Mouse (Mus musculus) intestine, embryonic 15.5 days (tissue): ENCODE results near the gene Cadm1. TPM values are rescaled to one million over a fixed set of nuclear protein-coding genes. Genes with fewer than 3 reads are reported as not detected.

Experiments used
- ATAC-seq: fragments of 200-750 bp; cut with Nextera tagmentation; 2 replicates; pipeline ENCODE4 v1.8.0; 2017; ENCODE audit warnings: moderate TSS enrichment, moderate library complexity
- H3K27ac ChIP-seq: fragments of 300-500 bp; sonication (generic); 2 replicates; pipeline ENCODE4 v1.5.1; 2015; ENCODE audit warnings: mild to moderate bottlenecking, inconsistent platforms
- H3K27me3 ChIP-seq: fragments of 300-500 bp; sonication (generic); replicated peaks from 2 replicates; pipeline ENCODE4 v1.6.1; 2015; ENCODE audit warnings: inconsistent platforms
- H3K36me3 ChIP-seq: fragments of 300-500 bp; sonication (generic); 2 replicates; pipeline ENCODE4 v1.6.1; 2015; ENCODE audit warnings: inconsistent platforms
- H3K4me1 ChIP-seq: fragments of 300-500 bp; sonication (generic); replicated peaks from 2 replicates; pipeline ENCODE4 v1.6.1; 2015; ENCODE audit warnings: inconsistent platforms
- H3K4me2 ChIP-seq: fragments of 300-500 bp; sonication (generic); replicated peaks from 2 replicates; pipeline ENCODE4 v1.6.1; 2015; ENCODE audit warnings: mild to moderate bottlenecking, inconsistent platforms
- H3K4me3 ChIP-seq: fragments of 300-500 bp; sonication (generic); replicated peaks from 2 replicates; pipeline ENCODE4 v1.5.1; 2015; ENCODE audit warnings: inconsistent platforms
- H3K9ac ChIP-seq: fragments of 300-500 bp; sonication (generic); 2 replicates; pipeline ENCODE4 v1.6.1; 2015; ENCODE audit warnings: inconsistent platforms
- H3K9me3 ChIP-seq: fragments of 300-500 bp; sonication (generic); 2 replicates; pipeline ENCODE4 v1.6.1; 2016; ENCODE audit warnings: inconsistent platforms
- WGBS: fragments of 180-500 bp; shearing (Covaris S2); methylation state at CpG from one replicate; pipeline ENCODE4 v1.1.7; 2015; 5-methylcytosine and 5-hydroxymethylcytosine counted together
- polyA plus RNA-seq: library from polyadenylated mRNA; unstranded; fragments of >200 nt; fragmentation: Nextera tagmentation; extraction: Ambion mirVana; gene quantifications from 2 replicates; pipeline ENCODE4 v1.2.1, GENCODE M21; 2015

Gene Cadm1
- polyA plus RNA-seq, 1 experiment from 2014 or later, result 45.7 TPM

GRCm38 (mm10) chr9:47530544-47530921 is 560 bp downstream of the Cadm1 start:
- peak; percentile 52 for ATAC-seq
- peak overlapping the region; percentile 54 for H3K4me3 ChIP-seq
- H3K27ac ChIP-seq, result peak overlapping the region; percentile 48
- peaks cover 13% of the 10 kb centered on the region for H3K4me1 ChIP-seq
- H3K27me3 ChIP-seq, result peaks cover 30% of the 10 kb centered on the region
- H3K36me3 ChIP-seq, result no peaks in the 10 kb centered on the region
- WGBS, result 0% methylated on average over 30 of the region's 30 CpGs
- peak overlapping the region; percentile 99 for H3K4me2 ChIP-seq
- H3K9me3 ChIP-seq, result no peaks in the 10 kb centered on the region
- peak overlapping the region; percentile 68 for H3K9ac ChIP-seq

GRCm38 (mm10) chr9:47530922-47531850 is 1.2 kb downstream of the Cadm1 start:
- WGBS, result under 1% methylated on average over 108 of the region's 110 CpGs
- H3K4me2 ChIP-seq, result peak overlapping the region; percentile 99
- no peak overlapping the region; the same call in 1 of the 2 replicates for H3K27ac ChIP-seq
- H3K4me1 ChIP-seq, result peaks cover 13% of the 10 kb centered on the region
- ATAC-seq, result peak; percentile 35
- peak overlapping the region; percentile 54 for H3K4me3 ChIP-seq
- H3K9ac ChIP-seq, result peak overlapping the region; percentile 68
- no peaks in the 10 kb centered on the region for H3K9me3 ChIP-seq
- no peaks in the 10 kb centered on the region for H3K36me3 ChIP-seq
- peaks cover 30% of the 10 kb centered on the region for H3K27me3 ChIP-seq

- Histone ChIP-seq H3K27ac (no peak overlapping the region), H3K27me3 (peaks cover 30% of the 10 kb centered on the region), H3K4me3 (peak overlapping the region; percentile 54), H3K9ac (no peak overlapping the region), H3K4me1 (peaks cover 13% of the 10 kb centered on the region), H3K36me3 (no peaks in the 10 kb centered on the region), H3K4me2 (peak overlapping the region; percentile 99), H3K9me3 (no peaks in the 10 kb centered on the region)
- WGBS, result 10% methylated on average over 20 of the region's 20 CpGs
- no peak for ATAC-seq
Measured at GRCm38 (mm10) chr9:47532215-47532865, 2.4 kb downstream of the Cadm1 start.

- Histone ChIP-seq H3K4me1 (peaks cover 13% of the 10 kb centered on the region), H3K9ac (no peak overlapping the region), H3K36me3 (no peaks in the 10 kb centered on the region), H3K4me2 (no peak overlapping the region), H3K4me3 (no peak overlapping the region; the same call in 1 of the 2 replicates), H3K9me3 (no peaks in the 10 kb centered on the region), H3K27me3 (peaks cover 27% of the 10 kb centered on the region), H3K27ac (no peak overlapping the region)
- no peak for ATAC-seq
- 56% methylated on average over 8 of the region's 8 CpGs for WGBS
Measured at GRCm38 (mm10) chr9:47533461-47533860, 3.5 kb downstream of the Cadm1 start.

GRCm38 (mm10) chr9:47534573-47535475 is 4.9 kb downstream of the Cadm1 start:
- no peak for ATAC-seq
- no peak overlapping the region for H3K4me3 ChIP-seq
- no peak overlapping the region for H3K4me2 ChIP-seq
- H3K27ac ChIP-seq, result no peak overlapping the region
- H3K36me3 ChIP-seq, result no peaks in the 10 kb centered on the region
- H3K27me3 ChIP-seq, result peaks cover 27% of the 10 kb centered on the region
- peaks cover 13% of the 10 kb centered on the region for H3K4me1 ChIP-seq
- H3K9ac ChIP-seq, result no peak overlapping the region
- H3K9me3 ChIP-seq, result no peaks in the 10 kb centered on the region
- WGBS, result 85% methylated on average over 11 of the region's 11 CpGs

- Histone ChIP-seq H3K27ac (no peak overlapping the region), H3K4me3 (peak overlapping the region; percentile 1; the same call in 1 of the 2 replicates), H3K36me3 (no peaks in the 10 kb centered on the region), H3K9ac (no peak overlapping the region), H3K27me3 (no peaks in the 10 kb centered on the region), H3K4me1 (0 out of 2 replicates have a peak, but pooled peaks cover 5% of the 10 kb centered on the region), H3K9me3 (no peaks in the 10 kb centered on the region), H3K4me2 (peak overlapping the region; percentile 46)
- ATAC-seq, result peak; percentile 68
- WGBS, result 32% methylated on average over 7 of the region's 7 CpGs
Measured at GRCm38 (mm10) chr9:47545245-47545644, 15.3 kb downstream of the Cadm1 start.

GRCm38 (mm10) chr9:47545667-47546066 is 15.7 kb downstream of the Cadm1 start:
- 0 out of 2 replicates have a peak, but pooled peaks cover 5% of the 10 kb centered on the region for H3K4me1 ChIP-seq
- H3K9ac ChIP-seq, result no peak overlapping the region
- H3K9me3 ChIP-seq, result no peaks in the 10 kb centered on the region
- ATAC-seq, result peak; percentile 65
- WGBS, result 15% methylated on average over 12 of the region's 12 CpGs
- no peaks in the 10 kb centered on the region for H3K27me3 ChIP-seq
- H3K36me3 ChIP-seq, result no peaks in the 10 kb centered on the region
- peak overlapping the region; percentile 1 for H3K4me3 ChIP-seq
- H3K4me2 ChIP-seq, result peak overlapping the region; percentile 46
- no peak overlapping the region for H3K27ac ChIP-seq

- no peaks in the 10 kb centered on the region for H3K27me3 ChIP-seq
- H3K4me2 ChIP-seq, result no peak overlapping the region
- H3K27ac ChIP-seq, result no peak overlapping the region
- no peaks in the 10 kb centered on the region for H3K36me3 ChIP-seq
- no peaks in the 10 kb centered on the region for H3K9me3 ChIP-seq
- 89% methylated on average over 12 of the region's 12 CpGs for WGBS
- 0 out of 2 replicates have a peak, but pooled peaks cover 5% of the 10 kb centered on the region for H3K4me1 ChIP-seq
- H3K4me3 ChIP-seq, result no peak overlapping the region
- H3K9ac ChIP-seq, result no peak overlapping the region
- ATAC-seq, result no peak
Measured at GRCm38 (mm10) chr9:47548402-47548801, 18.4 kb downstream of the Cadm1 start.

- ATAC-seq, result no peak
- Histone ChIP-seq H3K27me3 (no peaks in the 10 kb centered on the region), H3K4me2 (no peak overlapping the region), H3K9me3 (no peaks in the 10 kb centered on the region), H3K4me1 (0 out of 2 replicates have a peak, but pooled peaks cover 5% of the 10 kb centered on the region), H3K9ac (no peak overlapping the region), H3K4me3 (no peak overlapping the region), H3K27ac (no peak overlapping the region), H3K36me3 (no peaks in the 10 kb centered on the region)
- 90% methylated on average over 5 of the region's 5 CpGs for WGBS
Measured at GRCm38 (mm10) chr9:47548916-47549315, 18.9 kb downstream of the Cadm1 start.

- 85% methylated on average over 10 of the region's 10 CpGs for WGBS
Measured at GRCm38 (mm10) chr9:47552960-47553575, 23.1 kb downstream of the Cadm1 start.

GRCm38 (mm10) chr9:47560726-47561125 is 30.8 kb downstream of the Cadm1 start:
- H3K4me3 ChIP-seq, result no peak overlapping the region
- H3K9ac ChIP-seq, result no peak overlapping the region
- H3K36me3 ChIP-seq, result no peaks in the 10 kb centered on the region
- H3K4me1 ChIP-seq, result no peaks in the 10 kb centered on the region
- no peak overlapping the region for H3K4me2 ChIP-seq
- WGBS, result 95% methylated on average over 3 of the region's 3 CpGs
- no peaks in the 10 kb centered on the region for H3K27me3 ChIP-seq
- ATAC-seq, result no peak
- no peak overlapping the region for H3K27ac ChIP-seq
- H3K9me3 ChIP-seq, result no peaks in the 10 kb centered on the region

More at GRCm38 (mm10) chr9:47552960-47553575, 23.1 kb downstream of the Cadm1 start:
- Histone ChIP-seq H3K27me3 (no peaks in the 10 kb centered on the region), H3K9ac (no peak overlapping the region), H3K27ac (no peak overlapping the region), H3K4me2 (no peak overlapping the region), H3K9me3 (no peaks in the 10 kb centered on the region), H3K36me3 (no peaks in the 10 kb centered on the region), H3K4me3 (no peak overlapping the region), H3K4me1 (no peaks in the 10 kb centered on the region)
- no peak for ATAC-seq
